Mouse (Mus musculus) frontal cortex, adult 2 months (tissue): Measurements from ENCODE around the gene Ifngr2. TPM values are rescaled to one million over a fixed set of nuclear protein-coding genes. Genes with fewer than 3 reads are reported as not detected.

Experiments
- DNase-seq, 2 experiments: peaks; one replicate each; pipeline ENCODE4 v3.0.0; 2022; ENCODE audit warnings: low spot score in 1 of 2; ENCODE audit errors: extremely low spot score in 1 of 2
- polyA plus RNA-seq: library from polyadenylated mRNA; depleted of rRNA; stranded (reverse); fragments of >200 nt; gene quantifications from 2 replicates; pipeline ENCODE4 v1.2.3, GENCODE M21; 2012

The Ifngr2 gene
- polyA plus RNA-seq, 1 experiment = 27.4 TPM

GRCm38 (mm10) chr16:91534888-91535287 lies 12.0 kb upstream of the Ifngr2 start:
- no peak for DNase-seq

- DNase-seq = no peak
Measured at GRCm38 (mm10) chr16:91536372-91536771, 10.5 kb upstream of the Ifngr2 start.

GRCm38 (mm10) chr16:91537065-91537464 lies 9.8 kb upstream of the Ifngr2 start:
- DNase-seq = no peak

GRCm38 (mm10) chr16:91538051-91538450 lies 8.8 kb upstream of the Ifngr2 start:
- no peak for DNase-seq

DNA sequence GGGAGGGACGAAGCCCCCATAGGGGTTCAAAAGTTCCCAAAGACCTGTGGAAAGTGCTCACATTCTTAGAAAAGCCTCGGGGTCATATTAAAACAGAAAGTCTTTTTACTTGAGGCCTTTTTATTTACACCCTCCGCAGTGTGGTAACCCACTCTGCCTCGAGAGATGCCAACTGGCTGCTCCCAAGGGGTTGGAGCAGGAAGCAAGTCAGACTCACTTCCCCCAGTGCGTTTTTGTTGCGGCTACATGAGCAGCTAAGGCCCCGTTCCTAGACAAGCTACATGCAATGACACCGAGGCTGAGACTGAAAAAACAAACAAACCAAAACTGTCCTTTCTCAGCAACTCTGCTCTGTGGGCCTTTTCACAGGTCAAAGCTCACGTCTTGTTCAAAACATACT lies 8.4 kb upstream of the Ifngr2 start:
- DNase-seq = no peak

DNA sequence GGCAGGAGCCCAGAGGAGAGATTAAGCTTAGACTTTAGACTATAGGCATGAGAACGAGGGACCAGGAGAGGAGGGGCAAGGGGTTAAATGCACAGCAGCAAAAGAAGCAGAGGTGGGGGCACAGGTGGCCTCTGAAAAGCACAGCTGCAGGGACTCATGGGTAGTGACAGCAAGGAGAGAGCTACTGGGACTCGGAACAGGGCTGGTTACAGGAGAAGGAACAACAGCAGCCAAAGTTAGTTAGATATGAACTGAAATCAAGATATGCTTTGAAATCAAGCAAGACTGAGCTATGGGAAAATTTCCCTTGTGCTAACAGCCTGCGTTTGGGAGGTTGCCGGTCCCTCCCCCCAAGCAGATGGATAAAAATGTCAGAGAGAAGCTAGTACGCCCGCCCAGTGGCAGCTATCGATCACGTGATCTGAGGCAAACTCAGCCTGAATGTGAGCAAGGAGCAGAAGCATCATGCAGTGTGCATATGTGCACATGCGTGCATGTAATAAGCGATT lies 5.2 kb upstream of the Ifngr2 start:
- DNase-seq = peak in 1 of 2 experiments; percentile 54

DNA sequence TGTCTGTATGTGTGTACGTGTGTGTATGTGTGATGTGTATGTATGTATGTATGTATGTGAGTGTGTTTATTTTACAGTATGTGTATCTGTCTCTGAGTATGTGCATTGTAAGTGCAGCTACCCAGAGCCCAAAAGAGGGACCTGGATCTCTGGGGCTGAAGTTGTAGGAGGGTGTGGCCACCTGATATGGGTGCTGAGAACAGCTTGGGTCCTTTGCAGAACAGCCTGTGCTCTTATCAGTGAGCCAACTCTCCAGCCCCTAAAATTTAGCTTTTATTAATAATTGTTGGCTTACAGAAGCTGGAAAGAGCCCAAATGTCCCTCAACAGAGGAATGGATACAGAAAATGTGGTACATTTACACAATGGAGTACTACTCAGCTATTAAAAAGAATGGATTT lies 3.3 kb upstream of the Ifngr2 start:
- no peak for DNase-seq

GRCm38 (mm10) chr16:91545597-91546281 lies 1.1 kb upstream of the Ifngr2 start:
- DNase-seq = no peak

DNA sequence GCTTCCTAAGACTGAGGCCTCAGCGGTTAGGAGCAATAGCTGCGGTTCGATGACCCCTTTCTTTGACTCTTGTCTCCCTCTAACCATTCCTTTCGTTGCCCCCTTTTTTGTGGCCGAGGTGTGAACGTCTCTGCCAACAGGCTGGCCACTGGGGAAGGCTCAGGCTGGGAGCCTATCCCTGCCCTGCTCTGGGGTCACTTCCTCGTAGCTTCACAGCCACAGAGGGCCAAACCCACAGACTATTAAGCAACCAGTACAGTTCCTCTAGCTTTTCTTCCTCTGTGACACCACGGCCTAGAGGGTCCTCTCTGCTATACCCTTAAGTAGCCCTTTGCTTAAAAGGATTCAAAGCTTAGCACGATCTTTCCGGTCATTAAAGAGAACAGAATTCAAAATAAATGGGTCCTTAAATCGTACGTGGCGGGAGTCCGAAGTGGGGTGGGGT lies 459 bp upstream of the Ifngr2 start:
- no peak for DNase-seq

GRCm38 (mm10) chr16:91547974-91548373 lies 1.1 kb downstream of the Ifngr2 start:
- peak in 1 of 2 experiments; percentile 34 for DNase-seq

- no peak for DNase-seq
Measured at GRCm38 (mm10) chr16:91548586-91548985, 1.7 kb downstream of the Ifngr2 start.

DNA sequence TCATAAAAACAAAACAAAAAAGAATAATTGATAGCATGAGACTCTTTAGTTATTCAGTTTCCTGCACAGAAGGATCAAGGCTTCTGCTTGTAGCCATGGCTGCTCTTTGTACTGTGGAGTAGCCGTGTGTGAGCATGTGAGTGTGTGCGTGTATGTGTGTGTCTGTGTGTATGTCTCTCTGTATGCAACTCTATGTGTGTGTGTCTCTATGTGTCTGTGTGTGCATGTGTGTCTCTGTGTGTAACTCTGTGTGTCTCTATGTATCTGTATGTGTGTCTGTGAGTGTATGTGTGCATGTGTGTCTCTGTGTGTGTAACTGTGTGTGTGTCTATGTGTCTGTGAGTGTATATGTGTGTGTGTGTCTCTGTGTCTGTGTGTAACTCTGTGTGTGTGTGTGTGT lies 2.1 kb downstream of the Ifngr2 start:
- no peak for DNase-seq

- DNase-seq = no peak
Measured at GRCm38 (mm10) chr16:91549616-91550015, 2.7 kb downstream of the Ifngr2 start.

DNA sequence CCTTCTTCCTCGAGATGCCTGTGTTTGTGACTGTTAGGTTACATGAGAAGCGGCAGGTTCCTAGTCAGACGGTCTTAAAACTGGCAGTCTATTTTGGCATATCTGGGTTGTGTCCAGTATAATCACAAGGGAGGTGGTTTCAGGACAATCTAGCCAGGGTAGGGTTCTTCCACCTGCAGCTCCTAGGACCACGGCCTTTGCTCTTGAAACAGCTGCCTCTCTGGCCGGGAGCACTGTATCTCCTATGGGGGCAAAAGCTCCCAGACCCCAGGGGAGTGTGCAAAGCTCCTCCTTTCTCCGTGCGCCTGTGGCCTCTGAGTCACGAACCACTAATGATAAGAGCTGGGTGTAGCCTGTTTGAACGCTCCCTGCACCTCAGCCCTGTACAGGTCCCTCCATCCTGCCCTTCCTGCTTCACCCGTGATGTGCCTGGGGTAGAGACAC lies 4.2 kb downstream of the Ifngr2 start:
- DNase-seq = no peak

GRCm38 (mm10) chr16:91552072-91552471 lies 5.2 kb downstream of the Ifngr2 start:
- DNase-seq = no peak

GRCm38 (mm10) chr16:91553625-91554024 lies 6.8 kb downstream of the Ifngr2 start:
- no peak for DNase-seq

- DNase-seq = no peak
Measured at GRCm38 (mm10) chr16:91555017-91555605, 8.2 kb downstream of the Ifngr2 start.

DNA sequence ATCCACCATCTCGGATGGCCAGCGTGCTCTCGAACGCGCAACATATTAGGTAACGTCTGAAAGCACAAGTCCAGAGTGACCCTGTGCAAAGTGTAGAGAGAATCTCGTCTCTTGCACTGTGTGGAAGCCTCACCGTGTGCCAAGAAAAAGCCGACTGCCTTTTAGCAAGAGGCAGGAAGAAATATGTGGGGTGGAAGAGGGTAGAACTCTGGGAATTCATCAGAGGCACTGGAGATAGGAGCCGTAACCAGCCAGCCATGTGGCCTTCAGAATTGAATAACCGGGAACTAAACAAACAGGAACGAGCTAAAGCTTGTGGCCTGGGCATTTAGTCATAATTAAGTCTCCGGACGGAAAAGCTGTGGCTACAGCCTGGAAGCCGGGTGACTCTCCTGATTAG lies 9.8 kb downstream of the Ifngr2 start:
- no peak for DNase-seq

- DNase-seq = no peak
Measured at GRCm38 (mm10) chr16:91557214-91557613, 10.3 kb downstream of the Ifngr2 start.

GRCm38 (mm10) chr16:91557693-91558092 lies 10.8 kb downstream of the Ifngr2 start:
- peak; percentile 23 to 69 for DNase-seq

- peak in 1 of 2 experiments; percentile 36 for DNase-seq
Measured at GRCm38 (mm10) chr16:91561099-91561498, 14.2 kb downstream of the Ifngr2 start.
